Mouse (Mus musculus) embryonic stem cell, embryonic (primary cell): Measurements from ENCODE around the gene Kantr.
"Not testable (repeated sequence)": the region's sequence is repeated elsewhere in the genome, so short reads cannot be mapped to it uniquely, and the experiment has no call there.

ENCODE experiments used
- CTCF ChIA-PET, 4 experiments: fragments of 300-600 bp in 2 of 4; fragments of 350-600 bp in 2 of 4; sonication (Branson Sonifier 250); formaldehyde crosslinking; loops; one replicate each; lab custom pipeline; 2022; ENCODE audit warnings: inconsistent platforms in 2 of 4; lab: Charles Lee
- POLR2A ChIA-PET, 4 experiments: fragments of 300-600 bp in 2 of 4; fragments of 350-600 bp in 2 of 4; sonication (Branson Sonifier 250); formaldehyde crosslinking; loops; one replicate each; lab custom pipeline; 2022; ENCODE audit warnings: antibody characterized with exemption in 4 of 4, inconsistent platforms in 1 of 4; lab: Charles Lee

Gene Kantr

DNA sequence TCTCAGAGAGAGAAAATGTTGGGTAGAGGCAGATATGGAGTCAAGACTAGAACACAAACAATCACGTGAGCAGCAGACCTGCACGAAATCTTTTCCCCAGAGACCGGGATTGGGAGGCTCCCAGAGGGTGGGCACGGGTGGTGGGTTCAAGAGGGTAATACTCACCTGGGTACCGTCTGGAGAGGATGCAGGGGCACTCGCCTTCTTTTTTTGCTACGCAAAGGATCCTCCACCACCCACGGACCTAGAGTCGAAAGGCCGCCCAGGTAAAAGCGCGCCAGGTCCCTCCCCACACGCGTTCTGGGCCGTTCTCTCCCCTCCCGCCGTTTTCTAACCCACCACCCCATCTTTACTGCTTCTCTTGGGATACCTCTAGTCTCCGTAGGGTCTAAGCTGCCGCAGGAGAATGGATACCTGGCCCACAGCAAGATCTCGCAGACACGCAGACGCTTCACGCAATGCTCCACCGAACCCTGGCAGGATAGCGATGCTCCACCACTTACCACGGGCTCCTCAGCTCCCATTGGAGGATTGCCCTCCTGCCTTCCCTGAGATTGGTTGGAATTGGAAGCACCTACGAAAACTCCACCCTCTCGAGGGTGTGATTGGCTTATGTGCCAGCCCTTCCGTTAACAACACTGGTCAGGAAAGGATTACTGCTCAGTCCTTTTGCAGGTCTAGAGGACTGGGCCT is at the start of gene Kantr:
Gene Kantr, minus strand, starts transcription at position 500 of the 693 bp plus-strand sequence.
- ChIA-PET POLR2A (interaction anchor here in 3 of 4 experiments (0.5 to 3.6 kb wide), 32 partner anchors 8 to 1739 kb away, joined by 3 to 101 read pairs (median 4); partner anchors contain the start of genes Kdm5c (in 3 of the 3), Tspyl2 (in 3 of the 3), Phf8 (in 2 of the 3) and Gnl3l (in 1 of the 3)), CTCF (interaction anchor here in 2 of 4 experiments (1.0 to 1.5 kb wide), 4 partner anchors 9 to 180 kb away, joined by 3 to 5 read pairs (median 4); no protein-coding TSS in a partner anchor)

GRCm38 (mm10) chrX:152368397-152369273 is 41.3 kb upstream of the Kantr start, which contains the start of gene Gpr173:
Gene Gpr173, minus strand, starts transcription at chrX:152368704.
- ChIA-PET CTCF (interaction anchor here in 1 of 4 experiments (0.6 kb wide), 1 partner anchor 193 kb away, joined by 7 read pairs; no protein-coding TSS in a partner anchor), POLR2A (interaction anchor here in 3 of 4 experiments (0.6 to 2.3 kb wide), 6 partner anchors 9 to 1256 kb away, joined by 3 to 9 read pairs (median 3); partner anchors contain the start of gene Tspyl2 (in 1 of the 3))

- POLR2A ChIA-PET = interaction anchor here in 2 of 4 experiments (0.8 to 2.3 kb wide), 3 partner anchors 8 to 26 kb away, joined by 3 to 9 read pairs (median 3); partner anchors contain the start of gene Tspyl2 (in 1 of the 2)
- CTCF ChIA-PET = interaction anchor here in 1 of 4 experiments (0.6 kb wide), 1 partner anchor 192 kb away, joined by 7 read pairs; no protein-coding TSS in a partner anchor
Observed at GRCm38 (mm10) chrX:152368054-152368396, 40.7 kb upstream of the Kantr start.

- POLR2A ChIA-PET = interaction anchor here in 1 of 4 experiments (0.7 kb wide), 1 partner anchor 12 kb away, joined by 5 read pairs; no protein-coding TSS in a partner anchor
- CTCF ChIA-PET = no interaction called here
Observed at GRCm38 (mm10) chrX:152366418-152366817, 39.1 kb upstream of the Kantr start.

DNA sequence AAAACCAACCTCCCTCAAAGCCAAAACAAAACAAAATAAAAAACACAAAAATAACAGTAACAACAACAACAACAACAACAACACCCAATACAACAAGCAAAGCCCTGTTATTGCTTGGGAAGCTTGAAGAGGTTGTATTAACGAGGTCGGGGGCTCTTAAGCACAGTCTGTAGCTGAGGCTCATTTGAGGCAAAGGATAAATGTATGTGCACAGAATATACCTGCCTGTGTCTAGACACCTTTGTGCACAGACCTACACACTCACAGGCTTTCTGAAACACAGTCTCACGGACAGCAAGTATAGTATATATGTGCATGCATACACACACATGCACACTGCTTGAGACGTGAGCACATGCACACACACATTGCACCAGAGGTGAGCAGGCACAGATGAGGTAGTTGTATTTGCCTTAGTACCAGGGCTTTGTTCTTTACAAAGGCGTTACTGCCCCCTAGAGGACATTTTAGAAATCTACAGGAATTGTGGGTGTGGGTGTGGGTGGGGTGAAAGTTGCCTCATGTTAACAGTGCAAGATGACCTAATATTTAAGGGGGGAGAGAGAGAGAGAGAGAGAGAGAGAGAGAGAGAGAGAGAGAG is 25.4 kb upstream of the Kantr start:
- CTCF ChIA-PET = interaction anchor here in 2 of 4 experiments (0.6 to 1.1 kb wide), 2 partner anchors 26 to 481 kb away, joined by 3 to 5 read pairs; partner anchors contain the start of gene Kantr (in 1 of the 2)

GRCm38 (mm10) chrX:152347041-152347440 is 19.7 kb upstream of the Kantr start:
- ChIA-PET POLR2A (interaction anchor here in 2 of 4 experiments (0.6 to 3.0 kb wide), 4 partner anchors 10 to 22 kb away, joined by 3 to 16 read pairs (median 8); partner anchors contain the start of gene Gpr173 (in 1 of the 2)), CTCF (no interaction called here)

More for the DNA sequence above, 25.4 kb upstream of the Kantr start:
- POLR2A ChIA-PET = interaction anchor here in 1 of 4 experiments (0.8 kb wide), 1 partner anchor 16 kb away, joined by 3 read pairs; no protein-coding TSS in a partner anchor

GRCm38 (mm10) chrX:152346587-152346986 is 19.3 kb upstream of the Kantr start:
- ChIA-PET POLR2A (interaction anchor here (0.8 to 3.0 kb wide), 6 partner anchors 10 to 19 kb away, joined by 3 to 16 read pairs (median 5); partner anchors contain the start of gene Kantr (in 2 of the 4)), CTCF (no interaction called here)

GRCm38 (mm10) chrX:152342903-152343302 is 15.6 kb upstream of the Kantr start:
- CTCF ChIA-PET = no interaction called here
- POLR2A ChIA-PET = interaction anchor here in 3 of 4 experiments (0.6 to 4.6 kb wide), 37 partner anchors 9 to 1326 kb away, joined by 3 to 61 read pairs (median 4); partner anchors contain the start of genes Kantr (in 3 of the 3), Kdm5c (in 3 of the 3), Gpr143 (in 2 of the 3) and Gnl3l (in 1 of the 3)

- POLR2A ChIA-PET = interaction anchor here in 3 of 4 experiments (0.5 to 4.6 kb wide), 38 partner anchors 9 to 1524 kb away, joined by 3 to 61 read pairs (median 4); partner anchors contain the start of genes Kantr (in 3 of the 3), Kdm5c (in 3 of the 3), Gpr143 (in 2 of the 3) and Gnl3l (in 1 of the 3)
- CTCF ChIA-PET = no interaction called here
Observed at GRCm38 (mm10) chrX:152342358-152342901, 15.1 kb upstream of the Kantr start, which contains the start of gene Tspyl2. Gene Tspyl2, minus strand, starts transcription at chrX:152342425.

DNA sequence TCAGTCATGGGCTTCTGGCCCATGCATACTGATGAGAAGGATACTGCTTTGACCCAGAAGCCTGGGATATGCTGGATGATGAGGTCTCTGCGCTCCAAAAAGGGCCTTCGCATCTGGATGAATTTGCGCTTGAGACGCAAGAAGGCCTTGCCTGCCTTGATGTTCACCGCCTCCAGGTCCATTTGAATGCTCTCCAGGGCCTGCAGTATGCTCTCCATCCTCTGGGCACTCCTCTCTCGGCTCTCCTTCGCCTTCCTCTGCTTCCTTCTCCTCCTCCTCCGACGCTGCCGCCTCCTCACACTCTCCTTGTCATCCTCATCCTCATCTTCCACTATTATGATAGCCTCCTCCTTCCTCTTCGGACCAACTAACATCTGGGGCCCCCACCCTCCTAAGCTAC is 14.2 kb upstream of the Kantr start:
- CTCF ChIA-PET = no interaction called here
- POLR2A ChIA-PET = interaction anchor here in 2 of 4 experiments (1.0 to 4.6 kb wide), 7 partner anchors 14 to 821 kb away, joined by 6 to 61 read pairs (median 8); partner anchors contain the start of genes Gpr143 (in 2 of the 2), Kantr (in 2 of the 2), Kdm5c (in 1 of the 2) and Phf8 (in 1 of the 2)

DNA sequence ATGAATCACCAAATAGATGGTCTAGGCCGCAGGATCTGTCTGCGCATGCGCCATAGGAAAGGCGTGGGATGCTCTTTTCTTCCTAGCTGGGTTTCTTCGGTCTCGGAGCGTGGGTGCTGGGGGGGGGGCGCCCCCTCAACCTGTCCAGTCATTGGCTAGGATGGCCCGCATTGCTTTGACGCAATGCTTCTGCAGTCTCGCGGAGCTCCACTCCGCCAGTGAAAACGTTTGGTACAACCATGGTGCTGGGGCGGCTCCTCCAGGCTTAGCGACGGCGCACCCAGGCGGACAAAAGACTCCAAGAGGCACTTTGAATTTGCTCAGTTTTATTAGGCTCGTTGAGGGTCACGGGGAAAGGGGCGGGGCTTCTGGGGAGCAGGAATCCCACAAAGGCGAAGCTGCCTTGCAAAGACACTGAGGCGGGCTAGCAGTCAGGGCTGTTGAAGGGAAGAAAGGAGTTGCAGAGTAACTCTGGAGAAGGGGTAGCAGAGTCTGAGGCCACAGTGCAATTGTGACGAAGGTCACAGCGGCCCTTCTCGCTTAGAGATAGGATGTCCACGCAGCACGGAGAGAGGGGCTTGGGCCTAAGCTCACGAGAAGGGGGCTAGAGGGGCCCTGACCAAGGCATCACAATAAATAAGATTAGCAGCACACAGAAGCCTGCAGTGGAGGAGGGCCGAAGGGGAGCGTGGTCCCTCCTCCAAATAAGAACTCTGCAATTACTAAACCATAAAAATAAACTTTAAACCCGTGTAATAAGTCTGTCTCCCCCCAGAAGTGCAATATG is 9.4 kb upstream of the Kantr start:
- ChIA-PET POLR2A (interaction anchor here (0.5 to 3.5 kb wide), 63 partner anchors 9 to 1748 kb away, joined by 3 to 101 read pairs (median 4); partner anchors contain the start of genes Kantr (in 3 of the 4), Kdm5c (in 3 of the 4), Gnl3l (in 1 of the 4) and Gpr143 (in 1 of the 4)), CTCF (interaction anchor here in 3 of 4 experiments (0.6 to 1.5 kb wide), 6 partner anchors 8 to 446 kb away, joined by 3 to 6 read pairs (median 4); partner anchors contain the start of gene Kantr (in 2 of the 3))

DNA sequence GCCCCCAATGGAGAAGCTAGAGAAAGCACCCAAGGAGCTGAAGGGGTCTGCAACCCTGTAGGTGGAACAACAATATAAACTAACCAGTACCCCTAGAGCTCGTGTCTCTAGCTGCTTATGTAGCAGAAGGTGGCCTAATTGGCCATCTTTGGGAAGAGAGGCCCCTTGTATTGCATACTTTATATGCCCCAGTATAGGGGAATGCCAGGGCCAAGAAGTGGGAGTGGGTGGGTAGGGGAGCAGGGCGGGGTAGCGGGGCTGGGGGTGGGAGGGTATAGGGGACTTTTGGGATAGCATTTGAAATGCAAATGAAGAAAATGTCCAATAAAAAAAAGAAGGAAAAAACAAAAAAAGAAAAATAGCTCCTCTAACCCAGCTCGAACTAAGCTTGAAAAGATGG is 8.8 kb upstream of the Kantr start:
- POLR2A ChIA-PET = interaction anchor here (0.5 to 3.5 kb wide), 52 partner anchors 9 to 1748 kb away, joined by 3 to 101 read pairs (median 4); partner anchors contain the start of genes Kantr (in 3 of the 4), Kdm5c (in 2 of the 4), Gnl3l (in 1 of the 4) and Gpr143 (in 1 of the 4)
- CTCF ChIA-PET = interaction anchor here in 3 of 4 experiments (0.6 to 1.5 kb wide), 4 partner anchors 9 to 447 kb away, joined by 3 to 6 read pairs (median 4); partner anchors contain the start of gene Kantr (in 2 of the 3)

DNA sequence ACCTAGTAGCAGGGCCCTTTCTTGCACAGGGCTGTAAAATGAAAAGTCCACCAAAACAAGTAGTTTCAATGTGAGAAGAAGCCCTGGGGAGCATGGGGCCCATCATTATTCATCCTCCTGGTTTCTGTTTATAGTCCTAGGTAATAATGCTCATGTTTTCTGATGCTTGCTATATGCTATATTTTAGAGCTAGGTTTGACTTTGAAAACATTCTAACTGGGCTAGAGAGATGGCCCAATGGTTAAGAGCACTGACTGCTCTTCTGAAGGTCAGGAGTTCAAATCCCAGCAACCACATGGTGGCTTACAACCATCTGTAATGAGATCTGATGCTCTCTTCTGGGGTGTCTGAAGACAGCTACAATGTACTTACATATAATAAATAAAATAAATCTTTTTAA is 2.1 kb upstream of the Kantr start:
- CTCF ChIA-PET = not testable (repeated sequence)

DNA sequence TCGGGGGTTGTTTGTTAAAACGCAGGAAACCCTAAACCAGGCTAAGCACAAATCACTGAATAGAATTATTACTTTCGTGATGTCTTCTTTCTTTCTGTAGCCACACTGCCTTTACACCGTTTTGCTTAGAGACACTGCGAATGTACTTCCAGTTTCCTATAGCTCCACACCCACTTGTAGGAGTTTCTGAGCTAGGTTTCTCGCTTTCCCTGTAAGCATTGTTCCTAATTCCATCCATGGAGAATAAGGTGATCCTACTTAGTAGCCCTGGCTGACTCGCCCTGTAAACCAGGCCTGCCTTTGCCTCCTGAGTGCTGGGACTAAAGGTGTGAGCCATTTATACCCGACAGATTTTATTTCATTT is 376 bp upstream of the Kantr start:
- ChIA-PET CTCF (interaction anchor here in 2 of 4 experiments (1.3 to 1.5 kb wide), 3 partner anchors 9 to 180 kb away, joined by 4 to 5 read pairs (median 4); no protein-coding TSS in a partner anchor), POLR2A (interaction anchor here in 3 of 4 experiments (0.6 to 3.6 kb wide), 31 partner anchors 9 to 1739 kb away, joined by 3 to 101 read pairs (median 4); partner anchors contain the start of genes Kdm5c (in 3 of the 3), Tspyl2 (in 3 of the 3), Phf8 (in 2 of the 3) and Gnl3l (in 1 of the 3))

More for the DNA sequence above, 2.1 kb upstream of the Kantr start:
- POLR2A ChIA-PET = interaction anchor here in 2 of 4 experiments (0.6 to 2.2 kb wide), 2 partner anchors 13 to 435 kb away, joined by 4 to 9 read pairs; partner anchors contain the start of gene Tspyl2 (in 1 of the 2)

DNA sequence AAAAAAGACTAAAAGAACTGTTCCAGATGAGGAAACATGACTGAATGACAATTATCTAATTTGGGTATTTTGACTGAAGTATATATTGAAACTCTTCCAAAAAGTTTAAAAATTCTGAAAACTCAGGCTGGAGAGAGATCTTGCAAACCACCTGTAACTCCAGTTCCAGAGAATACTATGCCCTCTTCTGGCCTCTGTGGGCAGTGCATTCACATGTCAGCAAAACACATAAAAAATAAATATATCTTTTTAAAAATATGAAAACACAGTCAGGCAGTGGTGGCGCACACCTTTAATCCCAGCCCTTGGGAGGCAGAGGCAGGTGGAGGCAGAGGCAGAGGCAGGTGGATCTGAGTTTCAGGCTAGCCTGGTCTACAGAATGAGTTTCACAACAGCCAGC is 3.7 kb downstream of the Kantr start:
- ChIA-PET POLR2A (interaction anchor here in 1 of 4 experiments (0.7 kb wide), 1 partner anchor 19 kb away, joined by 3 read pairs; no protein-coding TSS in a partner anchor), CTCF (no interaction called here)
